Mouse (Mus musculus) CD4-positive helper T cell, adult 2 months (primary cell): ENCODE measurements around the gene Gm11034.

Experiments used
- DNase-seq: peaks from one replicate; pipeline ENCODE4 v3.0.0-alpha.2; 2012; ENCODE audit warnings: low read depth, missing footprints, low spot score

Gene Gm11034

DNA sequence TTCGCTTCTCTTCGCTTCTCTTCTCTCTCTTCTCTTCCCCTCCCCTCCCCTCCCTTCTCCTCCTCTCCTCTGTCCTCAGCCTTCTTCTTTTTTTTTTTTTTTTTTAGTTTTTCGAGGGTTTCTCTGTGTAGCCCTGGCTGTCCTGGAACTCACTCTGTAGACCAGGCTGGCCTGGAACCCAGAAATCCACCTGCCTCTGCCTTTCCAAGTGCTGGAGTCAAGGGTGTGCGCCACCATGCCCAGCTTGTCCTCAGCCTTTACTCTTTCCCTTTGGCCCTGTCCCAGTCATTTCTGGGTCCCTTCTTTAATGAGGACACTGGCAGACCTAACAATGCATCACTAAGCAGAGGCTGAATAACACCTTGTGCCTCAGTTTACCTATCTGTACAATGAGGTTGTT is at the start of gene Gm11034:
TSS of gene Gm11034 (minus strand) at position 101 of the 400 bp plus-strand sequence.
- no peak for DNase-seq

DNA sequence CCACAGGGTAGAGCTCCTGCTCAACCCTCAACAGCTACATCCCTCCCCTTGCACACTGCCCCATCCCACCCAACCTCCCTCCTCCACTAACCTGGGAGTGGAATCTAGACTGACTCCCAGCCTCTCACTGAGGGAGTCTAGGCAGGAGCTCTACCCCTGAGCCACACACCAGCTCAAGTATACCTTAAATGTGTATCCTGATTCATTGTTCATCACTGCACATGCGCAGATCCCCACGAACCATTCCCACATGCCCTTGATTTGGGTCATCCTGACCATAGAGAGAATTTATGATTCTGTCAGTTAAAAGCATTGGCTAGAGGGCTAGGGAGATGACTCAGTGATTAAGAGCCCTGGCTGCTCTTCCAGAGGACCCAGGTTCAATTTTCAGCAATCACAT is 49.3 kb upstream of the Gm11034 start:
- DNase-seq: no peak

DNA sequence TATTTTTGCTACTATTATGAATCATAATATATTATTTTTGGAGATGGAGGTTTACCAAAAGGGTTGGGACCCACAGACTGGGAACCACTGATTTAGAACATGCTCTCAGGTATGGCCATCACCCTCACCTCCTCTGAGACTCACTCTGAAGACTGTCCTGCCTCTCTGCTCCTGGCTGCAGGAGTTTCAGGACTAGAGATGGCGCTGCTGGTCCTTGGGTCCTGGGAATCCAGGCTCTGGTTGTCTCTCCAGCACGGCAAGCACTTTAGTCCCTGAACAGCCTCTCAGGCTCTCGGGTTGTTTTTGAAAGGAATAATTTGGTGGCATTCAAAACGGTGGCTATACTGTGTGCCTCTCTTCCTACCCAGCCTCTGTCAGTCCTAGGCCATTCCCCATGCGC is 48.4 kb upstream of the Gm11034 start:
- no peak for DNase-seq

DNA sequence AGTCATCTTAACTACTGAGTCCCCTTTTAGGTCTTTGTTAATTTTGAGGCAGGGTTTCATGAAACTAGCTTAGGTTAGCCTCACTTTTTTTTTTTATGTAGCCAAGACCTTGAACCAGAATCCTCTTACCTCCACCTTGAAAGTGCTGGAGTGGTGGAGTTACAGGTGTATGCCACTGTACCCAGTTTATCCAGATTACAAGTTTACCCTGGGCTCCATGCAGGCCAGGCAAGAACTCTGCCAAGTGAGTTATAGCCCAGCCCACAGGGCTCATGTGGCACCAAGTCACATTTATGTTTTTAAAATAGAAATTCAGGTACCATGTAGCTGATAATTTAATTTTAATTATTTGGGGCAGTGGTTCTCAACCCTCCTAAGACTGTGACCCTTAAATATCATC is 48.0 kb upstream of the Gm11034 start:
- DNase-seq: no peak

DNA sequence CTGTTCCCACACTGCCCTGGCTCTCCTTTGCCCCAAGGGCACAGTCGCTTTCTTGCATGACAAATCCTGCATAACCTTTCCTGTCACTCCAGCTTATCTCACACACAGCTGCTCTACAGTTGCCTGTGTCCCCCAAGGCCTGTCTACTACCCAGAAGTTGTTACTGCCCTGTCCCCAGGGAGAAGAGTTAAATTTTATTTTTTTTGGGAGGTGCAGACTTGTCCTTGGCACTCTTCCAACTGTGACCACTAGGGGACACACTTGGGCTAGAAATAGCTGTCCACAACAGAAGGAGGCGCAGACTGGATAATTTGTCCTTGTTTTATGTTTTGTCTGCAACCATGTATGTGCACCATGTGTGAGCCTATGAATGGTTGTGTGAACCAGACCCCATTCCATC is 47.6 kb upstream of the Gm11034 start:
- DNase-seq: peak; percentile 83

DNA sequence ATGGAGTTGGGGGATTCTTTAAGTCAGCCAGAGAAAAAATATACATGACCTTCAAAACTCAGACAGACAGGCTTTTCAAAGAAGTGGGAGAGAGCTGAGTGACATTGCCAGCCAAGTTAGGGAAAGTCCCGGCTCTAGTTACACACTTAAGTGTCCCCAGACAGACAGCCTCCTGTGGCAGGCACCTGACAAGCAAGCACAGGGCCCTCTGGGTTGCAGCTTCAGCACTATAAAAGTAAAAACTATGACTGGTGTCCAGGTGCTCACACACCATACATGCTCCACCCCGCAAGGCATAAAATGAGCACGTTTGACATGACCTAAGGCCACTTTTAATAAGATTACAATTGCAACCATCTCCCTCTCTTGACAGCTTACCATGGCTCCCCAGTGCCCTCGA is 47.1 kb upstream of the Gm11034 start:
- DNase-seq: peak; percentile 29

DNA sequence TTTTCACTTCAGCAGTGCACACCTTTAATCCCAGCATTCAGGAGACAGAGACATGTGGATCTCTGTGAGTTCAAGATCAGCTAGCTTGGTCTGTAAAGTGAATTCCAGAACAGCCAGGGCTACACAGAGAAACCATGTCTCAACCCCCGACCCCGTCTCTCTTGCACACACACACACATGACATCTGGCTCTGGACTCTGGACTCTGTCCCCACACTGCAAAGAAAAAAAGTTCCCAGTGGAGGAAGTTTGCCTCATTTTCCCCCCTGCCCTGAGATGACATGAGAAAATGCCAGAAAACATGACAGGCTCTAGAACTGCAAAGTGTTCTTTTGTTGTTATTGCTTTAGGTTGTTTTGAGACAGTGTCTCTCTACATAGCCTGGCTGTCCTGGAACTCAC is 46.4 kb upstream of the Gm11034 start:
- DNase-seq: no peak

DNA sequence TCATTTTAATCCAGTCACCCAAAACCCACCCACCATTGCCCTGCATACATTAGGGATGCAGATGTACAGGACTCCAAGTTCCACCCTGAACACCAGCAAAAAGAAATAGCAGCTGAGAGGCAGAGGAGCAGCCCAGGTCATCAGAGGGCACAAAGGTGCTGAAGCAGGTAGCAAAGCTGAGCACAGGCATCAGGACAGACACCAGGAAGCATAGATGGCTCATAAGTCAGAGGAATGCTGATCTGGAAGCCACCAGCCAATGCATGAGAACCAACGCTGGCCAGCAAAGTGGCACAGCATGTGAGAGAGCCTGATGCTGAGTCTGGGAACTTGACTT is 44.4 kb upstream of the Gm11034 start:
- DNase-seq: no peak

DNA sequence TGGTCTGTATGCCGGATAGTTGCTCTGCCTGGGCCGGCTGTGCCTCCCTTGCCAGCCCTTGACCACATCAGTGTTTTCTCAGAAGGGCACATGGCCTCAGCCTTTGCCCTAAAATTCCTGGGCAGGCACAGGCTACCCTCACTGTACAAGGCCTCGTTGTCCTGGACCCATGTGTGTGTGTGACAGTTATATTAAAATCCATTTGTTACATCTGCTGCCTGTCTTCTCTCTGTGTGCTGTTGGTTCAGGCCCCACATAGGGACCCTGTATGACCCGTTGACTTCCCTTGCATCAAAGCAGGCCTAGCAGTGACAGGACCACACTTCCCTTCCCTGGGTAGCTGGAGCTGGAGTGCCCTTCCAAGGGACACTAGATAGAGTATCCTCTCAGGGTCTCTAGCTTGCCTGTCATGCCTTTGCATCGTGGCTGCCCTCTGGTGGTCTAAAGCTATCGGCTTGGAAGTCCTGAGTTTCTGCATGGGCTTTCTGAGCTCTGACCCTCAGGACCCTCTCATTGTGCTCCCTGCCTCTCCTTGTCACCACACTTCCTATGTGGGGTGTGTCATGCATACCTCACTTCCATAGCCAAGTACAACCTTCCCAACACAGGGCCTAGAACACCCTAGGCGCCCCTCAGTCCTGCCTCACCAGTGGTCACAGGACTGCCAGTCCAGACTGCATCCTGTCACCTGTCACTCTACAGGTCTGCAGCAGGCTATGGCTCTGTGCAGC is 43.9 kb upstream of the Gm11034 start:
- peak; percentile 34 for DNase-seq

DNA sequence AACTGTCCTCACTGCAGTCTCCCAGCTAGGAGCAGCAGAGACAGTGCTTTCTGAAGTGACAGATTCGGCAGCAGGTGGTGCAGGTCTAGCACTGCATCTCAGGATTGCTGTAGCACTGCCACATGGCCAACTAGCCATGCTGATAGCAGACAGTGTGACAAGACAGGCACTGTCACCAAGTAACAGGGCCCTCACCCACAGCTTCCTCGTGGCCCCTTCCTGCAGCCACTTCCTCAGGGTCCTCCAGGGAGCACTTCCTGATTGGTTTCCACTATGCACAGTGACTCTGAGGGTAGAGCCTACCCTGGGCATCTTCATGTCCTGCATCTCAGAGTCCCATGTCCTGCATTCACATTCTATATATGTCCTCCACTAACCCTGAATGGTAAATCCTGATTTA is 31.2 kb upstream of the Gm11034 start:
- DNase-seq: no peak

DNA sequence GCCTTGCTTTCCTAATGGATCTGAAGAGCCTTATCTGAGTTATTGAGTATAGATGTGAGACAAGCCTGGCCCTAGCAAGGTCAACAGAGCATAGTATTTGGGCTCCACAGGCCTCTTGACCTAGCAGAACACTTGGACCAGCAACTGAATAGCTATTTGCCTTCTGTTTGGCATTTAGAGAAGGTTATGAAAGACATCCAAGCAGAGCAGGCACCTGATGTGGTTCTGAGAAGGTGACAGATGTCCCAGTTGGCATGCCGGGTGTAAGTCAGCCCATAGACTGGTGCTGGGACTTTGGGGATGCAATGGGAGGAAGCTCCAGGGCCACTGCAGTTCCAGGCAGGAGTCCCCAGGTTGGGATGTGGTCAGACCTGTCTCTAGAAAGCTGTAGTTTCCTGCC is 28.8 kb upstream of the Gm11034 start:
- DNase-seq: no peak

DNA sequence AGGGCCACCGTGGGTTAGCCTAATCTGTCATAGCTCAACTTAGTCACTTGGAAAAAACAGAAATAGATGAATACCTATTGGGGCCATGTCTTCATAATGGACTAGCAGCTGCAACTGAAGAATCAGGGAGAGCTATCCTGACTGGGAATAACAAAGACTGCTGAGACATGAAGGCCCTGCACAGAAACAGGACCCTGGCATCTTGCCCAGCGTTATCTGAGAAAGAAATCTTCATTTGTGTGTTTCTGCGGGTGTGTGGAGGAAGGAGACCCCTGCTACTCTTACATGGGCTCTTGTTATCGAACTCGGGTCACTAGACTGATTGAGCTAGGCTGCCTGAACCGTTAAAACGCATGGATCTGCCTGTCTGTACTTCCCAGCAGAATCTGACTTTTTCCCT is 27.5 kb upstream of the Gm11034 start:
- DNase-seq: no peak

DNA sequence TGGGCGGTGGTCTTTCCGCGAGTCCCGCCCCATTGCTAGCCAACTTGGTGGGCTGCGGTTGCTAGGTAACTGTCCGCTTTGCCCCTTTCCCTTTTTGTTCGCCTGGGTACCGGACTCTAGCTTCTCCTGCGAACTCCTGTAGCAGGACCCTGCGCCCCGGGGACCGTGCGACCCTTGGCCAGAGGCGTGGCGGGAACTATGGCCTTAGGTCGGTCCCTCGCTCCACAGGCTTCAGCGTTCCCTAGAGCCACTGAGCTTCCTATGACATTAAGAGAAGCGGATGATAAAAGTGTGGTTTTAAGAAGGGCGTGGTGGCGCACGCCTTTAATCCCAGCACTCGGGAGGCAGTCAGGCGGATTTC is 26.9 kb upstream of the Gm11034 start:
- no peak for DNase-seq

DNA sequence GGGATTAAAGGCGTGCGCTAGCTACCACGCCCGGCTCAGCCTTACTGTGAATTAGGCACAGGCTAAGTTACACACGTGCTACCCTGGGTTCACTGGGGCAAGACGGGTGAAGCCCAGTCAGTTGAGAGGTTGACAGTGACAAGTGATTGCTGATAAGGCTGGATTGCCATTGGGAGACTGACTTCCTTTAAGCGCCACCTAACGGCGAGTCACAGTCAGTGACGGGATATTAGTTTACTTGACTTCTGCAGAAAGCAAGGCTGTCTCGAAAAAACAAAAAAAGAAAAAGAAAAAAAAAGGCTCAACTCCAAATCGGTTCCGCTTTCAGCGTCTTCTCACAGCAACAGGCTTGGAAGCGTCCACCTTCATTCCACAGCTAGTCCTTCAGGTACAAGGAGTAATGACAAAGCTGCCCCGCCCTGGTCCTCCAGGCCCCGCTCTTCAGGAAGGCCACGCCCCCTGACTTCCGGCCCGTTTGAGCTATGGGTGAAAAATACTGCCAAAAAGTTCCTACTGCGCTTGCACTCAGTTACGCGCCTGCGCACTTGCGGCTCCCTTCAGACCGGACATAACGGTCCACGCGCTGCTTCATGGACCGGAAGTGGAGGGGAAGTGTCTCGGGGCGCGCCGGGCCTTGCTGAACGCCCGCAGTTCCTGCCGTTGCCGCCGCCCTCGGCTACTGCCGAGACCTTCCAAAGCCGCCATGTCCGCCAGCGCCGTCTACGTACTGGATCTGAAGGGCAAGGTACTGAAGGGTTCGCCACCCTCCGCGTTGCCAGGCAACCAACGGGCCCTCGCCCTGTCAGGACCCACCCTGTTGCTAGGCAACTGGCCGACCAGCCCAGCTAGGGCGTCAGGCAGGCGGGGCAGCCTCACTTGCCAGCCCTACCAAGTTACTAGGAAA is 26.3 kb upstream of the Gm11034 start, which contains the start of gene Ap1m1:
TSS of gene Ap1m1 (plus strand) at position 520 of the 904 bp plus-strand sequence.
- peak; percentile 99 for DNase-seq

DNA sequence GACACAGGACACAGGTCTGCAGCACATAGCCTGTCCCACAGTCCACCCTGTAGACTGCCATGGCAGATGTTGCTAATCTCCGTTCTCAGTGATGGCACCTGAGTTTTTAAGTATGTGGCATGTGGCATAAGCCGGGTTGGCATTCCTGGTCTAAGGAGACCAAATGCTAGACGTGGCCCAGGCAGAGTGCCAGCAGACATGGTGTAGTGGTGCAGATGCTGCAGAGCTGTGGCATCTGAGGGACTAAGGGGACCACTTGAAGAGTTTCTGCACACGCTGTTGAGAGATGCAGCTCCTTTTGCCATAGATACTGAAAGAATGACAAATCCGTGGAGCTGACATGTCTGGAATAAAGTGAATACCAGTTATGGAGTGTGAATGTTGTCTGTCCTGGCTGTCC is 9.2 kb upstream of the Gm11034 start:
- DNase-seq: no peak

DNA sequence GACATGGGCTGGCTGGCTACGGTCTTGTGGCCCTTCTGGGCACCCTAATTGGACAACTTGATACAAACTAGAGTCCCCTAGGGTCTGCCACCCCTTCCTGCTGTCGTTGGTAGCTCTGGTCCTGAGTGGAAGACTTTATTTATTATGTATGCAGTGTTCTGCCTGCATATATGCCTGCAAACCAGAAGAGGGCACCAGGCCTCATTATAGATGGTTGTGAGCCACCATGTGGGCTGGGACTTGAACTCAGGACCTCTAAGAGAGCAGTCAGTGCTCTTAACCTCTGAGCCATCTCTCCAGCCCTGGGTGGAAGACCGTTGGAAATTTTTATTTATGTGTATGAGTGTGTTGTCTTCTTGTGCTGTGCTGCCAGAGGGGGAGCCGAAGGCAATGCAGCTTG is 7.3 kb upstream of the Gm11034 start:
- DNase-seq: no peak

DNA sequence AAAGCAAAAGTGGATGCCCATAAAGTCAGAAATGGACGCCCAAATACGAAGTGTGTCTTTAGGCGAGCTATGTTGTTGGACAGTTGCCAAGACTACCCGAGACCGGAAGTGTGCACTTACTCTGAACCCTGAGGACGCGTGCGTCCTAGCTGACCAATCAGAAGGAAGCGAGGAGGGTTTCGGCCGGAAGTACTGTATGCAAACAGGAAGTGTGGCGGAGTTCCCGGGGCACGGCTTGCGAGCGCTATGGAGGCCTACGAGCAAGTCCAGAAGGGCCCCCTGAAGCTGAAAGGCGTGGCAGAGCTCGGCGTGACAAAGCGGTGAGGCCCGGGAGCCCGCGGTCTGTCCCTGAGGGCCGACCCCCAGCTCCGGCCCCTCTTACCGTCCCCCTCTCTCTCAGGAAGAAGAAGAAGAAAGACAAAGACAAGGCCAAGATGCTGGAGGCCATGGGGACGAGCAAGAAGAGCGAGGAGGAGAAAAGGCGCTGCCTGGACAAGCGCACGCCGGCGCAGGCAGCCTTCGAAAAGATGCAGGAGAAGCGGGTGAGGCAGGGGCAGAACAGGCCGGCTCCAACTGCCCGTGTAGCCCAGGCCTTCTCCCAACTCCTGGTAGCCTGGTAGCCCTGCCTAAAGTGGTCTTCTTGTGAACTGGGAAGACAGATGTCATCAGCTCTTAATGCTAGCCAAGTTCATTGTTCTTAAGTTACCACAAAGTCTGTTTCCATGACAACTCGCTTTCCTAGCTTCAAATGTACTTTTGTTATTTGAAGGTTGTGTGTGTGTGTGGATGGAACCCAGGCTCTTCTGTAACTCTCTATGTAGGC is 6.3 kb upstream of the Gm11034 start, which contains the start of gene Fam32a:
TSS of gene Fam32a (plus strand) at position 190 of the 823 bp plus-strand sequence.
- DNase-seq: peak; percentile 97

DNA sequence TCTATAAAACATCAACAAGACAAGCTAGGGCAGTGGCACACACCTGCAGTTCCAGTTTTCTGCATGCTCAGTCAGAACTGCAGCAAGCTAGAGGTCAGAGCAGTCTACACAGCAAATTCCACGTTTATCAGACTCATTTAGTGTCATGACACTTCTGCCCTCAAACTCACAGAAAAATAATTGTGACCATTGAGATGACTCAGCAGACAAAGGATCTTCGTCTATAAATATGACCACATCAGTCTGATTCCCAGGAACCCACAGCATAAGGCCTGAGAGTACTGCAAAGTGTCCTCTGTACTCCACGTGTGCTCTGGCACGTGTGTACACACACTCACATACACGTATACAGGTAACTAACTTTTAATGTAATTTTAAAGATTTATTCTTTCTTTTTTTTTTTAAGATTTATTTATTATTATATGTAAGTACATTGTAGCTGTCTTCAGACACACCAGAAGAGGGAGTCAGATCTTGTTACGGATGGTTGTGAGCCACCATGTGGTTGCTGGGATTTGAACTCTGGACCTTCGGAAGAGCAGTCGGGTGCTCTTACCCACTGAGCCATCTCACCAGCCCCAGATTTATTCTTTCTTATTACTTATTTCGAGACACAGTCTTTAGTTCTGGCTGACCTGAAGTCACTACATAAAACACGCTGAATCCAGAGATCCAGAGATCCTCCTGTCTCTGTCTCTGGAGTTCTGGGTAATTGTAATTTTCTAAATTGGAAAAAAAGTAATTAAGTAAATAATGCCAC is 5.5 kb upstream of the Gm11034 start:
- peak; percentile 10 for DNase-seq

DNA sequence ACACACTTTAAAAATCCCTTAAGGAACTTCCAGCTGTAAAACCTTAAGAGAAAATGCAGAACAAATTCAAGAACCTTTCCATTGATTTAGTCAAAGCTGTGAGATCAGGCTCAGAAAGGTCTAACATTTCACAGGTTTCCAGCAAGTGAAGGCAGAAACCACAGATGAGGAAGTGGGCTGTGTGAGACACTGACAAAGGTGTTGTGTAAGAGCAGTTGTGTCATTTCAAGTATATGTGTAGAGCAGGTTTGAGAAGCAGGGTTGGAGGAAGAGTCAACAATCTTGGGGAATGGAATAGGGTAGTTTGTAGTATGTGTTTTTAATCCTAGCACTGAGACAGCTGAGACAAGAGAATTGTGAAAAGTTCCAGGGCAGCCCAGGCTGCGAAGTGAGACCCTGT is 2.4 kb upstream of the Gm11034 start:
- DNase-seq: peak; percentile 66

DNA sequence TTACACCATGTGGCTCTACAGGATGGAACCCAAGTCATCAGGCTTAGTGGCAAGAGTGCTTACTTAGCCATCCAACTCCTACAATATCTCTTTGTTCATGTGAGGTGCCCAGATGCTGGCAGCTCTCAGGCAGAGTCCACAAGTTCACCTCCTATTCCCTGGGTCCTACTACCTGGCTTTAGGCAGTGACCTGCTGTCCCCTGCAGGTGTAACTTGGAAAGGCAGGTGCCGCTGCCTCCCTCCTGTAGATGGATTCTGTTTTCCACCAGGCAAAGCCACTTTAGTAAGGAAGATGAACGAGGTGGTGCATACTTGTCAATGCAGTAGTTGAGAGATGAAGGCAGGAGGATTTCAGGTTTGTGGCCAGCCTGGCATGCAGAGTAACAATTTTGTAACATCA is 1.6 kb upstream of the Gm11034 start:
- DNase-seq: peak; percentile 54

DNA sequence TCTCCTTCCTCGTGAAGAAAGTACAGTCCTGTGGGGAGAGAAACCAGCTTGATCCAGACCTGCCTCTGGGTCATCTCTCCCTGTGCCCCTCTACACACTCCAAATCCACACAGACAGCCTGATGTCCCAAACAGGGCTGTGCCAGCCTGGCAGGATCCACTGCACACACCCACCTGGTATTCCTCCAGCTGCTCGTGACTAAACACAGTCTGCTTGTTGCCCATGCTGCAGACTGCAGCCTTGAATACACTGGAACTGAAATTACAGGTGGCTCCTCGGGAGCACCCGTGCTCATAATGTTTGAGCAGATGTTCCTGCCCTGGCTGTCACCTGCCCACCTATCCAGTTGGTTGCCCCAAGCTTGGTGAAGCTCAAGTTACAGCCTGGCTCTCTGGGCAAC is 685 bp downstream of the Gm11034 start, which contains the start of gene Cib3:
TSS of gene Cib3 (minus strand) at position 87 of the 400 bp plus-strand sequence.
- DNase-seq: no peak
